Mouse (Mus musculus): ENCODE data around the gene Trub2. TPM values are rescaled to one million over a fixed set of nuclear protein-coding genes. Genes with fewer than 3 reads are reported as not detected.

Trub2 gene
- total and polyA plus RNA-seq, 3 experiments: 40.9 to 44.7 TPM; not detected in 1

Other genes starting within 250 kb of the Trub2 start
- gene Rapgef1, start 168.8 kb downstream of the Trub2 start, total RNA-seq (2012; rRNA removed): 69.7 and 77.0 TPM in 2 replicates
- gene Rapgef1, start 168.8 kb downstream of the Trub2 start, polyA plus RNA-seq (2012; ENCODE audit: insufficient read depth in 1 of 2, insufficient read length in 2 of 2, low read depth in 1 of 2, low replicate concordance in 2 of 2, missing spikeins in 1 of 2): 10 to 100 TPM; 57.2 to 88.3 TPM
- gene Gm13420, start 36.8 kb downstream of the Trub2 start, total RNA-seq (2012; rRNA removed): not detected in 2 replicates
- under 1 TPM in 1 of 2 experiments, not detected in 1; 0.07 TPM for gene Gm13420, start 36.8 kb downstream of the Trub2 start, polyA plus RNA-seq (2012; ENCODE audit: insufficient read depth in 1 of 2, insufficient read length in 2 of 2, low read depth in 1 of 2, low replicate concordance in 2 of 2, missing spikeins in 1 of 2)
- not detected in 2 replicates for gene Gm13547, start 29.2 kb downstream of the Trub2 start, total RNA-seq (2012; rRNA removed)
- under 1 TPM in 1 of 2 experiments, not detected in 1; 0.86 TPM for gene Gm13547, start 29.2 kb downstream of the Trub2 start, polyA plus RNA-seq (2012; ENCODE audit: insufficient read depth in 1 of 2, insufficient read length in 2 of 2, low read depth in 1 of 2, low replicate concordance in 2 of 2, missing spikeins in 1 of 2)
- gene Coq4, start 1.0 kb downstream of the Trub2 start, total RNA-seq (2012; rRNA removed): 23.5 and 25.4 TPM in 2 replicates
- gene Coq4, start 1.0 kb downstream of the Trub2 start, polyA plus RNA-seq (2012; ENCODE audit: insufficient read depth in 1 of 2, insufficient read length in 2 of 2, low read depth in 1 of 2, low replicate concordance in 2 of 2, missing spikeins in 1 of 2): 10 to 100 TPM in 1 of 2 experiments, not detected in 1; 33.2 TPM
- gene Slc27a4, start 14.1 kb upstream of the Trub2 start, total RNA-seq (2012; rRNA removed): 7.9 and 10.9 TPM in 2 replicates
- gene Slc27a4, start 14.1 kb upstream of the Trub2 start, polyA plus RNA-seq (2012; ENCODE audit: insufficient read depth in 1 of 2, insufficient read length in 2 of 2, low read depth in 1 of 2, low replicate concordance in 2 of 2, missing spikeins in 1 of 2): 10 to 100 TPM in 1 of 2 experiments, not detected in 1; 14.9 TPM
- 76.2 and 90.5 TPM in 2 replicates for gene Urm1, start 31.6 kb upstream of the Trub2 start, total RNA-seq (2012; rRNA removed)
- gene Urm1, start 31.6 kb upstream of the Trub2 start, polyA plus RNA-seq (2012; ENCODE audit: insufficient read depth in 1 of 2, insufficient read length in 2 of 2, low read depth in 1 of 2, low replicate concordance in 2 of 2, missing spikeins in 1 of 2): 100 to 1,000 TPM in 1 of 2 experiments, not detected in 1; 131 TPM
- 7.5 and 8.8 TPM in 2 replicates for gene Cercam, start 80.7 kb upstream of the Trub2 start, total RNA-seq (2012; rRNA removed)
- 10 to 100 TPM in 1 of 2 experiments, not detected in 1; 23.4 TPM for gene Cercam, start 80.7 kb upstream of the Trub2 start, polyA plus RNA-seq (2012; ENCODE audit: insufficient read depth in 1 of 2, insufficient read length in 2 of 2, low read depth in 1 of 2, low replicate concordance in 2 of 2, missing spikeins in 1 of 2)
- 49.0 and 49.3 TPM in 2 replicates for gene Odf2, start 100.7 kb upstream of the Trub2 start, total RNA-seq (2012; rRNA removed)
- gene Odf2, start 100.7 kb upstream of the Trub2 start, polyA plus RNA-seq (2012; ENCODE audit: insufficient read depth in 1 of 2, insufficient read length in 2 of 2, low read depth in 1 of 2, low replicate concordance in 2 of 2, missing spikeins in 1 of 2): 10 to 100 TPM in 1 of 2 experiments, not detected in 1; 82.8 TPM
- 41.9 and 46.1 TPM in 2 replicates for gene Gle1, start 146.9 kb upstream of the Trub2 start, total RNA-seq (2012; rRNA removed)
- gene Gle1, start 146.9 kb upstream of the Trub2 start, polyA plus RNA-seq (2012; ENCODE audit: insufficient read depth in 1 of 2, insufficient read length in 2 of 2, low read depth in 1 of 2, low replicate concordance in 2 of 2, missing spikeins in 1 of 2): 10 to 100 TPM in 1 of 2 experiments, not detected in 1; 77.0 TPM
- 26.2 and 31.2 TPM in 2 replicates for gene Sptan1, start 177.1 kb upstream of the Trub2 start, total RNA-seq (2012; rRNA removed)
- 10 to 100 TPM in 1 of 2 experiments, not detected in 1; 29.5 TPM for gene Sptan1, start 177.1 kb upstream of the Trub2 start, polyA plus RNA-seq (2012; ENCODE audit: insufficient read depth in 1 of 2, insufficient read length in 2 of 2, low read depth in 1 of 2, low replicate concordance in 2 of 2, missing spikeins in 1 of 2)

Data from MEL (cell line).